In genomic region chr5:13460182-13461001, GRCm38 (mm10) we compare ENCODE assay signal across 29 mouse cellular contexts.
DNase-seq lines count a peak whose midpoint lies in the region; ATAC-seq and TF ChIP-seq lines count a peak whose summit lies in the region.
"Had no signal": no experiment of that assay in that cellular context is flagged by ENCODE, and none has a peak within 500 bp of the region (broad histone marks: within the 10 kb centered on the region; RNA-seq: fewer than 3 reads in every experiment).

No protein-coding gene starts in this region.

- no peak for DNase-seq in forebrain, embryonic 10.5 days (ENCODE audit: extremely low spot score, low spot score)
- DNase-seq in 3T3-L1 (ENCODE audit: low read depth, low spot score): peak; percentile 71
- DNase-seq in NIH3T3 (ENCODE audit: low read depth): peak; percentile 19
- DNase-seq in mesoderm, embryonic 11.5 days (ENCODE audit: low read depth, low spot score): peak; percentile 50
- DNase-seq in gastrocnemius, adult 2 months: no peak
- DNase-seq in embryonic facial prominence, embryonic 10.5 days (ENCODE audit: low spot score): no peak
- DNase-seq: adrenal gland, adult 8-10 months; cerebellum, adult 2 months; cerebellum, postnatal 14 days; forebrain, postnatal 0 days; gastrocnemius, postnatal 10 days; heart, adult 11 months; kidney, adult 18-20 months; layer of hippocampus, postnatal 36 days; left cerebral cortex, postnatal 4 days; liver, postnatal 0 days; lung, postnatal 36 days; right cerebral cortex, postnatal 25 days; thymus, postnatal 14 days had no signal

- H3K27ac ChIP-seq in forebrain, embryonic 16.5 days (ENCODE audit: low read length): no peak overlapping the region
- H3K27ac ChIP-seq in forebrain, embryonic 10.5 days: no peak overlapping the region
- H3K27ac ChIP-seq in gastrocnemius, adult 2 months: no peak overlapping the region
- no peak overlapping the region for H3K27ac ChIP-seq in embryonic facial prominence, embryonic 10.5 days (replicated peaks)
- H3K27ac ChIP-seq: embryonic facial prominence, embryonic 15.5 days; hindbrain, embryonic 10.5 days; hindbrain, embryonic 15.5 days; liver, embryonic 12.5 days; midbrain, embryonic 13.5 days; stomach, embryonic 15.5 days had no signal

- no peak overlapping the region for H3K4me3 ChIP-seq in forebrain, embryonic 16.5 days (replicated peaks; ENCODE audit: low read length)
- no peak overlapping the region for H3K4me3 ChIP-seq in forebrain, embryonic 10.5 days
- no peak overlapping the region for H3K4me3 ChIP-seq in gastrocnemius, adult 2 months
- no peak overlapping the region for H3K4me3 ChIP-seq in embryonic facial prominence, embryonic 10.5 days
- H3K4me3 ChIP-seq: embryonic facial prominence, embryonic 15.5 days; hindbrain, embryonic 10.5 days; hindbrain, embryonic 15.5 days; liver, embryonic 12.5 days; megakaryocyte, embryonic 14.5 days; midbrain, embryonic 13.5 days; stomach, embryonic 15.5 days had no signal

- no peak overlapping the region for H3K4me2 ChIP-seq in forebrain, embryonic 16.5 days (ENCODE audit: low read length)
- H3K4me2 ChIP-seq: embryonic facial prominence, embryonic 15.5 days; heart, embryonic 11.5 days; hindbrain, embryonic 15.5 days; liver, embryonic 12.5 days; midbrain, embryonic 13.5 days; stomach, embryonic 15.5 days had no signal

- intact Hi-C loops in gastrocnemius, adult 2 months (cut with DNase I): no loop called here

- no peaks in the 10 kb centered on the region for H3K27me3 ChIP-seq in forebrain, embryonic 16.5 days (replicated peaks; ENCODE audit: control insufficient read depth, insufficient read depth, low read length)
- no peaks in the 10 kb centered on the region for H3K27me3 ChIP-seq in forebrain, embryonic 10.5 days (ENCODE audit: poor library complexity, severe bottlenecking)
- H3K27me3 ChIP-seq in embryonic facial prominence, embryonic 10.5 days (replicated peaks; ENCODE audit: low read depth, poor library complexity, severe bottlenecking): no peaks in the 10 kb centered on the region
- H3K27me3 ChIP-seq: embryonic facial prominence, embryonic 15.5 days; hindbrain, embryonic 15.5 days; liver, embryonic 12.5 days; megakaryocyte, embryonic 14.5 days; midbrain, embryonic 13.5 days; stomach, embryonic 15.5 days had no signal

- H3K36me3 ChIP-seq in forebrain, embryonic 16.5 days (ENCODE audit: control insufficient read depth, insufficient read depth): 0 out of 2 replicates have a peak, but pooled peaks cover 3% of the 10 kb centered on the region
- no peaks in the 10 kb centered on the region for H3K36me3 ChIP-seq in forebrain, embryonic 10.5 days (replicated peaks)
- peaks cover 18% of the 10 kb centered on the region for H3K36me3 ChIP-seq in embryonic facial prominence, embryonic 10.5 days (replicated peaks)
- H3K36me3 ChIP-seq: embryonic facial prominence, embryonic 15.5 days; hindbrain, embryonic 10.5 days; hindbrain, embryonic 15.5 days; liver, embryonic 12.5 days; midbrain, embryonic 13.5 days; stomach, embryonic 15.5 days had no signal

- 0 out of 2 replicates have a peak, but pooled peaks have one; percentile 20 for ATAC-seq in forebrain, embryonic 16.5 days
- ATAC-seq: forebrain, postnatal 0 days; inflammation-experienced regulatory T-cells, adult 6 months; liver, embryonic 12.5 days; liver, postnatal 0 days; midbrain, embryonic 13.5 days had no signal

- WGBS in forebrain, embryonic 16.5 days: 83% methylated on average over 1 of the region's 1 CpGs
- WGBS in forebrain, embryonic 10.5 days: 69% methylated on average over 1 of the region's 1 CpGs
- WGBS in embryonic facial prominence, embryonic 10.5 days: 75% methylated on average over 1 of the region's 1 CpGs

- no peaks in the 10 kb centered on the region for H3K4me1 ChIP-seq in forebrain, embryonic 16.5 days (replicated peaks; ENCODE audit: control insufficient read depth, insufficient read depth, low read length)
- H3K4me1 ChIP-seq in forebrain, embryonic 10.5 days: no peaks in the 10 kb centered on the region
- no peaks in the 10 kb centered on the region for H3K4me1 ChIP-seq in embryonic facial prominence, embryonic 10.5 days
- H3K4me1 ChIP-seq: embryonic facial prominence, embryonic 15.5 days; hindbrain, embryonic 10.5 days; hindbrain, embryonic 15.5 days; liver, embryonic 12.5 days; megakaryocyte, embryonic 14.5 days; midbrain, embryonic 13.5 days; stomach, embryonic 15.5 days had no signal

- no peak overlapping the region for H3K9ac ChIP-seq in forebrain, embryonic 16.5 days (replicated peaks; ENCODE audit: low read depth, low read length)
- H3K9ac ChIP-seq: embryonic facial prominence, embryonic 15.5 days; forebrain, postnatal 0 days; hindbrain, embryonic 15.5 days; liver, embryonic 12.5 days; liver, postnatal 0 days; midbrain, embryonic 13.5 days; stomach, embryonic 15.5 days had no signal

- H3K9me3 ChIP-seq in forebrain, embryonic 16.5 days (ENCODE audit: control insufficient read depth, low read length): no peaks in the 10 kb centered on the region
- no peaks in the 10 kb centered on the region for H3K9me3 ChIP-seq in forebrain, embryonic 10.5 days
- H3K9me3 ChIP-seq in embryonic facial prominence, embryonic 10.5 days: no peaks in the 10 kb centered on the region
- H3K9me3 ChIP-seq: embryonic facial prominence, embryonic 15.5 days; hindbrain, embryonic 10.5 days; hindbrain, embryonic 15.5 days; liver, embryonic 12.5 days; megakaryocyte, embryonic 14.5 days; midbrain, embryonic 13.5 days; stomach, embryonic 15.5 days had no signal

- TF ChIP-seq CTCF in gastrocnemius, adult 2 months (IDR thresholded peaks at IDR 0.05): no peak

Comparison
In these comparisons a context has a peak if more than half of its experiments do, and no peak if none do; other contexts are left out.
1. DNase-seq: peak in 3T3-L1 (single experiment), NIH3T3 (single experiment) and mesoderm, embryonic 11.5 days (single experiment); none in forebrain, embryonic 10.5 days (single experiment), gastrocnemius, adult 2 months (single experiment) and embryonic facial prominence, embryonic 10.5 days (single experiment).